Mouse (Mus musculus): ENCODE measurements around the gene Sys1.

The Sys1 gene

DNA sequence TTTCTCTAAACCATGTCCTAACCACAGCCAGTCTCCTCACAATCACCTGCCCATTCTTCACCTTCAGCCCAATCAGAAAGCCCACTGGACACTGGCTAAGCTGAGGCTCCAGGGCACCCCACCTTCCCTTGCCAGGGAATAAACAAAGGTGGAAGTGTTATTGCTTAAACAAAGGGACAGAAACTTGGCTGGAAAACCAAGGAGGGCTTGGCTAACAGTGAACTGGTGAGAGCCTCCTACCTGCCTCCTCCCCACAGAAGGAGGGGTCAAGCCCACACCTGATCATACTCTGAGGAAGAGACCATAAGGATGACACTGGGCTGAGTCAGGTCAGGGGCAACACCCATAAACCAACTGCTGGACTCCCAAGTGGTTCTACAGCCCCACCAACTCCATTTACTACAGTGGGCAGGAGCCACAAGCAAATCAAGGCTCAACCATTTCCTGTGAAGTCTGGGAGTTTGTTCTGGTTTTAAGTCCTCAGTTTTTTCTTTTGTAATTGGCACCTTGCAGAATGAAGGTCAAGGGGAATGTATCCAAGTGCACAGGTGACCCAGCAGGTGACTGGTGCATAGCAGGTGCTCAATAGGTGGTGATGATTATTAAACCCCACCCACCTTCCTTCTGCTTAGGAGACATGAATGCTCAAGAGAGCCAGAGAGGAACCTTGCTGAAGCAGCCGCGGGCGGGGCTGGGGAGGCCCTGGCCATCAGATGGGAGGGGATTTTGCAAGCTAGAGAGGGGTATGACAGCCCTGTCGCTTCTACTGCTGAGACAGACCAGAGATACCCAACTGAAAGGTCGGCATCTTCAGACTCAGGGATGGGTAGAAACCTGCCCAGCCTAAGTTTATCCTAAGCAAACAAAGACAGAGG, 21.3 kb upstream of the Sys1 start:
- no peak for DNase-seq

DNA sequence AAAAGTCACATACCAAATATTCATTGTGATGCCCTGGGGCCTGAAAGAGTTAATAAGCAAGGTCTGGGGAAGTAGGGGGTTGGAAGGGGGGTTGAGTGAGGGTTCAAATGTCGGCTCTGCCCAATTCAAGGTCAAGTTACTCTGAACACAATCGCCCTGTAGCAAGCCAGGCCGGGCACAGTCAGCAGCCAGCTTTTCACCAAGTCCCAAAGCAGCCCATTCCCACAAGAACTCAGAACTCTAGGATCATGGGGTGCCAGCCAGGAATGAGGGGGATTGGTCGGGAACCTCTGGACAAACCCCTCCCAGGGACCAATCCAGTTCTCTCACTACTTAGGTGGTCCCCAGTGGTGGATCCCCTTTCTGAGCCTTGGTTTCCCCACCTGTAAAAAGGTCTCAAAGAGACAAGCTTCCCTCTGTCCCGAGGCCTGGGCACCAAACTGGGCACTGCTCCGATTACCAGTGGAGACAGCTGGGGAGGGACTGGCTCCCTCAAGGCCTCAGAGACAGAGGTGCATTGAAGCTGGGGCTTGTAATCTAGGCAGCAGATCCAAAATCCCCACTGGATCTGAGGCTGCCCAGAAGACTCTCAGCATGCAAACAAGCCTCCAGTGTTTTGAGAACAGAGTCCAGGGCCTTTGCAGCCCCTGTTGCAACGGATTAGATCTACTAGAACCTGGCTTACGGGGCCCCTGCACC, 20.4 kb upstream of the Sys1 start:
- no peak for DNase-seq

DNA sequence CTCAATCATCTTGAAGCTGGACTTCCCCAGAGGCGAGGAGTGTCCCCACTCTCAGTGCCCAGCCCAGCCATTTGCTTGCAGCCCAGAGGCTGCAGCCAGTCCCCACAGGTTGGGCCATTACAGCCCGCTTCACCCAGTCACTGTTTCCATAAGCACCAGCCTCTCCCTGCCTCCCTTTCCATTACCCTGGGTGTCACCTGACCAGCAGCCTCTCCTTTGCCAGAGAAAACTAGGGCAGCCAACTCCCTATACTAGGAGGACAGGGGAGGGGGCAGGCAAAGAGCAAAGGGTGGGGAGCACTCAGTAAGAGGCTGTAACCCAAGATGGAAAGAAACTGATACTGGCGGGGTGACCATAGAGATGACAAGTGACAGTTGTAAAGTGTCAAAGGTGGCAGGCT, 19.8 kb upstream of the Sys1 start:
- DNase-seq = no peak

DNA sequence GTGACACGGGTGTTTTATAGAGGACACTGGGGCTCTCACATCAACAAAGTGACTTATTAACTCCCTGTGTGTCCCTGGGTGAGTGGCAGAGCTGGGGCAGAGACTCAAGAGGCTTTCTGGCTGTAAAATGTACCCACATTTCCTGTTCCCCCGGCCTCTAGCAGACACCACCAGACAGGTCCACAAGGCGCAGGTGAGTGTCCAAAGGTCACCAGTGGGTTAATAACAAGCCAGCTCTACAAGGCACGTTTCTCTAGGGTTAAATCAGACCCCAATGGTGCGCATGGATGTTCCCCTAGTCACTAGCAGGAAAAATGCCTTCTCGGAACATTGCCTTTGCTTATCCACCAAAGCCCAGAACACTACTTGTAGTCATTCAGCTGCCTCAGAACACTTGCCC, 19.1 kb upstream of the Sys1 start:
- DNase-seq = no peak

DNA sequence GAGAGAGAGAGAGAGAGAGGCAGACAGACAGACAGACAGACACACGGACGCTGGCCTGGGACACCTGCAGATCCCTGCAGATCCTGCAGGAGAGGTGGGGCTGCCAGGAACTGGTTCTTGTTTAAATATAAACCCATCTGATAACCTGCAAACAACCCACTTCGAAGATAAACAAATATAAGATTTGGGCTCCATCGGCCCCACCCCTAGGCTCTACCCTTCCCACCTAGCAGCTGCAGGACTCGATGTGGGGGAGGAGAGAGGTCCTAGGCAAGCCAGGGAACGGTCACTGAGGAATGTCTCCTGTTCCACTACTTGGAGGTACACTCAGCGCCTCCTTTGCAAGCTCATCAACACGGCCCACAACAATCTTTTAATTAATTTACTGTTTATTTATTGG, 18.5 kb upstream of the Sys1 start:
- no peak for DNase-seq

DNA sequence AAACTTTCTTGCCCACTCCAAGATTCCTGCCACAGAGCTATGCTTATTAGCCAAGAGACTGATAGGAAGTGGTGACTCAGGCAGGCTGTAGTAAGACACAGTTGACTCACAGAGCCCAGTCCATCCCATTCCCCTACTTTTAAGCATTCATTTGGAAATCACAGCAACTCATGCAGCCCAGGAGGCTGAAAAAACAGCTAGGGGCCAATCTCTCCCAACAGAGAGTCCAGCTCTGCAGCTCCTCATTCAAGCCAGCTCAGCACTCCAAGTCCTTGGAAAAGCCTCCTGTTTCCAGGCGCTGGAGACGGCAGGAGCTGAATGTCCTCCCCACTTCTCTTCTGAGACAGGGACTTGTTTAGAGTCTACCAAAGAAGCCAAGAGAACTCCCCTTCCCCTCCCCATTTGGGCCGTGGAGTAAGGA, 17.8 kb upstream of the Sys1 start:
- no peak for DNase-seq

DNA sequence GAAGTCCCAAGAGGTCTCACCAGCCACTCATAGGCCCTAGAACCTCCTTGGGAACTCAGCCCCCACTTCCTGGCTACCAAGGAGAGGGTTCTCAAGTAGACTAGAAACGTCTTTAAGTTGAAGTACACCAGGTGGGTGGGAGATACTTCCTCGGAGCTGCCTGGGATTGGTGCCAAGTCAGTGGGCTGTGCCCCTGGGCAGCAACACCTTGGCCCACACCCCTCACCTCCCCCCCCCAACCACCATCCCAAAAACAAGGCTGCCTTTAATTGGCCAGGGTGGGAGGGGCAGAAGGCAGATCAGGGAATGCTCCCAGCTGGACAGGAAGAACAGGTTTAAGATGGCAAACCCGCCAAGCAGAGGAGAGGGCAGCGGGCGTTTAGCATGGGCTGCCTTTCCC, 16.4 kb upstream of the Sys1 start:
- DNase-seq = no peak

DNA sequence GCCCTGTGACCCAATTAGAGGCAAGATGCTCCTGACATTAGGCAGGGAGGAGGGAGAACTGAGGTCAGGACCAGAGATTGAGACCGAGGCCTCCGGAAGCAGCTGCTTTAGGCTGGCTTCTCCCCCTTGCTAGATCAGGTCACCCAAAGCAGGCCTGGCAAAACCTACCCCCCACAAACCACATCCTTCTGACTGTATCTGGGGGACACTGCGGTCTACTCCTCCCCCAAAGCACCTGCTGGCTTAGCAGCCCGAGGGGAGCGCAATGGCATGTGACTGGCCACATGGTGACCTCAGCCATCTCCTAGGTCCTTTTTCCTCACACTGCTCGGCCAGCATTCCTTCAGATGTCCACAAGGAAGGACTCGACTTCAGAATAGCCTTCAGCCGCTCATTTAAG, 15.6 kb upstream of the Sys1 start:
- no peak for DNase-seq

DNA sequence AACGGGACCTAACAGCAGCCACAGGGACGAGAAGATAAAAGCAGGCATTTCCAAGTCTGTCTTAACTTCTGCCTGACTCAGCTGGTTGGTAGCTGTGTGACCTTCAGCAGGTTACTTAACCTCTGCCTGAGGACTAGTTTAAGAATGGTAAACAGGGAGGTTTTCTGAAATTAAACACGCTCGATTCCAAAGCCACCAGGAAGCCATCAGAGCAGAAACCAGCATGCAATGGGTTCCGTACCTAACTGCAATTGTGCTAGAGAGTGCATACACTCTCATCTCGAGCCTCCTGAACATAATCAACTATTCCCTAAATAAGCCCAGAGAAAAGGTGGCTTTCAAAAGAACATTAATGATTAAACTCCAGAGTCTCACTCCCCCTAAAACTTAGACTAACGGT, 15.0 kb upstream of the Sys1 start:
- no peak for DNase-seq

DNA sequence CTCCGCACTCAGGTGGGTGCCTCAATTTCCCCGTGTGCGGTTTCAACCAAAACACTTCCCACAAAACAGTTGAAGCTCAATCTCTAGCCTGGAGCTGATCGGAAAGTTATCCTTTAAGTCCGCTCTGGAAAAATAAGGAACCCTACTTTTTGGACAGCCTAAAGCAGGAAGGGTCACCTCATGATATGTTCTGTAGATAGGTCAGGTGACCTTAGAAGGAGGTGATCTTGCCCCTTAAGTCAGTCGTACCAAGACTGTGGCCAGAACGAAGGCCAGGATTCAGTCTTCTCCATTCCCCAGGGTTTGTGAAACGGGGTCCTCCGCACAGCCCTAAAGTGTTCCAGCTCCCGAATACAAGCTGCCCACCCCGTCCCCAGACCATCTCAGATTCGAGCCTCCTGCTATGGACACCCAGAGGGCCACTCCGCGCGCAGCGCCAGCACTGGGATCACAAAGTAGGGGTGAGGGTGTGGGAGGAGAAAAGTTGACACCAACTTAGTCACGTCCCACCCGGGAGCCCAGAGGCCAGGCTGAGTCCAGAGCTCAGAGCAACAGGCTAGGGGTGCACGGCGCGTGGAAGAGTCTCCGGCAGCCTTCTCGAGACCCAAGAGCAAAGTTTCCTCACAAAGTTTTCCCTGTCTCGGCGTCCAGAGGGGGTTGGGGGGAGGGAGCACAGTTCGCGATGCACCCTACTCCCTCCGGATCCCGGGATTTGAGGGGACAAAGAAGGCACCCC, 14.3 kb upstream of the Sys1 start:
- DNase-seq = no peak

DNA sequence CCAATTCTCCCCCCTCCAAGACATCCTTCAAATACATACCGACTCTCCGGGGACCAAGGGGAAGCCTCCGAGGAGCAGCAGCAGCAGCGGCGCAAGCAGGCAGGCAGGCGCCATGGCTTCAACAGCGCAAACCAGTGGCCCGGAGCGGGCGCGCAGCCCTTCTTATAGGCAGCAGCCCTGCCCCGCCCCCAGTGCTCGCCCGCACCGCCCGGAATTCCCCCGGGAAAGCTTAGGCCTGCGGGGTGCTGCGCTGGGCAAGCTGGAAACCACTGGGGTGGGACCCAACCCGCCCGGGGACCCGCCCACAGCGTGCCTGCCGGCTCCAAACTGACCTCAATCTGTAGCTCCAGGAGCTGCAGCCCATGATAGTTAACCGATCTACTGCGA, 13.7 kb upstream of the Sys1 start:
- no peak for DNase-seq

DNA sequence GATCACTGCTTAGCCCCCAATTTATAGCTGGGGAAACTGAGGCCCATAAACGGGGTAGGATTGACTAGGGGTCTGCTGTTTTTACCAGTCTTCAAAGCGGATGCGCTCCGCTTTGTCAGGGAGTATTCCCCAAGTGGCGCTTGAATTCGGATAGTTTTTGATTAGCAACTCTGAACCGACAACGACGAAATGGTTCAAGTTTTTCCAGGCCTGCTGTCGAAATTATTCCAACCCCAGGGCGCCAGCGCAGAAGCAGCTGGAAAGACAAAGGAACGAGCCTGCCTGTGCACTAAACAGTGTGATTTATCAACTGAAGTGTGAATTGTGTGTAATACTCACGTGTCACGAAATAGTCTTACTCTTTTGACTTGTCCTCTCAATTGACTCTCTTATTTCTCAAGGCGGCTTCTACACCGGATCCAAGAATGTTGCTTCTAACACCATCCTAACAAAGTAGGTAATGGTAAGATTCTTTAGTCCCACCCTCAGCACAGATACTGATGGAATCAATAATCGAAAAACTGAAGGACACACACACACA, 13.2 kb upstream of the Sys1 start, which contains the start of gene Sdc4:
Gene Sdc4 (minus strand): TSS at position 428 of the 541 bp plus-strand sequence.
- no peak for DNase-seq

DNA sequence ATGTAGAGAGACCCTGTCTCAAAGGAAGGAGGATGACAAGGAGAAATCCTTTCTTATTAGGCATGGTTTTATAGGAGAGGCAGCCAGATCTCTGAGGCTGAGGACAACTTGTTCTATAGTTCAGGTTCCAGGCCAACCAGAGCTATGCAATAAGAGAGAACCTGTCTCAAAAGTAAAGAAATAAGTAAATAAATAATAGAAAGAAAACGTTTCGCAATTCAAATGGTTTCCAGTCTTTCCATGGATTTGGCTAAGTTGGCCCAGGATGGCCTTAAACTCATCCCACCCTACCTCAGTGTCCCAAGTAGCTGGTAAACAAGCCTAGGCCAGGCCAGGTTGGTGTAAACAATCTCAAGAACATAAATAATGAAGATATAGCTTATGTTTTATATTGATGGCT, 12.1 kb upstream of the Sys1 start:
- no peak for DNase-seq

DNA sequence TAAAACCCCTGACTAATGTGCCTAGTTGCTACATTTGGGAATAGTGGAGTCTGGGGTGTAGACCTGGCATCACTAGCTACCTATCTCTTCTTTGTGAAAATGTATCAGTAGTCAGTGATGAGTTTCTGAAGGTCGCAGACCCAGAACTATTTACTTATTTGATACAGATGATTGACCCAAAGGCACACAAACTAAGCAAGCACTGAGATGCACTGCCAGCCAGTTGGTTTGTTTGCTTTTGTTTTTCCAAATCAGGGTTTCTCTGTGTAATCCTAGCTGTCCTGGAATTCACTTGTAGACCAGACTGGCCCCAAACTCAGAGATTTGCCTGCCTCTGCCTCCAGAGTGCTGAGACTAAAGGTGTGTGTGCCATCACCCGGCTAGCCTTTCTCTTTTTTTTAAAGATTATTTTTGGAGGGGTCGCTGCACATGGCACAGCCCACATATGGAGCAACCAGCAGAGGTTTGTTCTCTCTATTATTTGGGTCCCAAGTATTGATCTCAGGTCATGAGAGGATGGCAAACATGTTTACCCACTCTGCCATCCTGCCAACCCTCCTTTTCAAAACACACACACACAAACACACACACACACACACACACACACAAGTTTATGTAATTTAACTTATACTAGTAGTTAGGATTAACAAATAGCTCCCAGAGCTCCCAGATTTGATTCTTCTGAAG, 11.2 kb upstream of the Sys1 start:
- no peak for DNase-seq

DNA sequence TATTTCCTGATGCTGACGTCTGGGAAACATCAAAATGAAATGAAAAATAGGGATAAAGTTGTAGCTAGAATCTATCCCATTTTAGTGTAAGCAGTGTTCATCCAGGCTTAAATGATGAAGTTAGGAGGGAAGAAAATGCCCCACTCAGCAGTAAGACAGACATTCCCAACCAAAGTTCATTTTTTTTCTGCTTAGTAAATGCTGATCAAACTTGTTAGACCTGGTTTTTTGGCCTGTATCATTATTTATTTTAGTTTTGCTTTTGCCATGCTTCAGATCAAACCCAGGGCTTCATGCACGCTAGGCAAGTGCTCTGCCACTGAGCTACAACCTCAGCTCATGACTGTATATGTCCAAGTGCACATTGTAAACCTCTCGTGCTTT, 10.7 kb upstream of the Sys1 start:
- DNase-seq = no peak

DNA sequence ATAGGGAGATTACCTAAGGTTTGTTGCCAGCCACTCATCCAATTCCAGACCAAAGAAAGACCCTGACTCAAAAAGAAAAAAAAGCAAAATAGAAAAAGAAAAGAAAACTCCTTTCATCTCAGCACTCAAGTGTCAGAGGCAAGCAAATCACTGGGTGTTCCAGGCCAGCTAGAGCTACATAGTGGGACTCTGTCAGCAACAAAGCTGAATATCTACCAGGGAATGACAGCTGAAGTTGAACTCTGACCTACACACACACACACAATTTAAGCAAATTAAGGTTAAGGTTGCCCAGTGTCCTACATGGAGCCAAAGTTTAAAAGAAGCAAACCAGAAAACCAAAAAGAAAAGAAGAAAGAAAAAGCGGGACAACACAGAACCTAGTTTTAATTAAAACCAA, 8.6 kb upstream of the Sys1 start:
- no peak for DNase-seq

DNA sequence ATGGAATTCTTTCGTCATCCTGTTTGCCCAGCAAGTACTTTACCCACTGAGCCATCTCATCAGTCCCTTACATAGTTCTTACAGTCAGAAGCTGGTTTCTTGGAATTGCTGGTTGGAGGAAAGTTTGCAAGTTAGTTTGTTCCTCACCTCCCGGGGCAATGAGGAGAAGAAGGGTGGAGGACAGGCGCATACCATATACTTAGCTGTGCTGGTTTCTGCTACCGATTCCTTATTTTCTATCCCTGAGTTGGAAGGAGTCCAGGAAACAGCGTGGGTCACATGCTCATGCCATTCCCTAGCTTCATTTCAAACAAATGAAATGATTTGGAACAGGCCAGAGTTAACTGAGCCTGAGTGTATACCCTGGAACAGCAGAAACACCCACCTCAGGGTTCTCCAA, 7.8 kb upstream of the Sys1 start:
- DNase-seq = no peak

DNA sequence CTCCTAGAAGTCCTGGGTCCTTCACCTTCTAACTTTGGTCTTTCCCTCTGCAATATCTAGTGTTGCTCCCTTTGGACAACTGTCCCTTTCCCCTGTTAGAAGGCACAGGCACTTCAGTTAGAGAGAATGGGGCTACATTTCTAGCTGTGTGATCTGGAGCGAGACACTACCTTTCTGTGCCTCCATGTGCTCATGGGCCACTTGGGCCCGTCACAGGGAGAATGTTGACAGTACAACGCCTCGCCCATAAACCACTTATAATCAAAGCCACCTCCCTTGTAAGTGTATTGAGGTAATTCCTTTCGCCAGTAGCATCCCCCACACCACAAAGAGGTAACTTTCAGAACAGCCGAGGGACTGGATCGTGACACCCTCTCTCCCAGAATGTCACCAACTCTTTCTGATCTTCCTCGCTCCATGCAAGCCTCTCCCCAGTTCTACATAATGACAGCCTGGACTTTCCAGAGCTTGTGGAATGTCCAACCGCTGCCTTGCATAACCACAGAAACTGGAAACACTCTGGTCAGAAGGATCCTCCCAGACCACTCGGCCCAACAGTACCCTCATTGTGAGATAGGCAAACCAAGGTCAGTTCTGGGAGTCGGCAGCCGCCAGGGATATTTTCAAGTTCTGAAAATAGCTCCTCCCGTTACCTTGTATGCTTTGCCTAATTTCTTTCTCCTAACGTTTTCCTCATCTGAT, 7.3 kb upstream of the Sys1 start:
- DNase-seq = no peak

DNA sequence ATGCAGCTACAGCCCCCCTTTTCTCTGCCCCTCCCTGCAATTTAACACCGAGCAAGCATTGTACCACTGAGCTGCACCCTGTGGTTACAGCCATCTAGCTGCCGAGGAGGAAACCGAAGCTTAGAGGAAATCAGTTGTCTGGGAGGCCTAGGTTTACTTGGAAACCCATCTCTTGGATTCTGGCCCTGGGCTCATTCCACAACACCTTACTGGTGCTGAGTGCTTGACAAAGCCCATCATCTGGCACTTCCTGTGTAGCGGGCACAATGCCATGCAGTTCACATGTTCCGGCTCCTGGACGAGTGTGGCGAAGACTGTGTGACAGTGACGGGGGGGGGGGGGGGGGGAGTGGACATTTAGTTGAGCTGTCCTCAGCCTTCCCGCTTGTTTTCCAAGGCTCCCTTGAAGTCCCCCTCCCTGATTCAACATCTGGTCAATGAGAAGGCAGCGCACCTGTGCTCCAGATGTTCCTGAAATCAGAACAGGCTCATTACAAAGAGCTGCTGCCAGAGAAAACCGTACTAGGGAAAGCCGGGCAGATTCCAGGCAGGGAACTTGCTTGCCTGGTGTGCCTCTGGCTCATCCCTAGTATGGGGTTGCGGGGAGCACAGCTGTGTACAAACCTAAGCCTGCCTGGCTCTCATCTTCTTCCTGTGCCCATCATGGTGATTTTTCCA, 4.6 kb upstream of the Sys1 start:
- no peak for DNase-seq

DNA sequence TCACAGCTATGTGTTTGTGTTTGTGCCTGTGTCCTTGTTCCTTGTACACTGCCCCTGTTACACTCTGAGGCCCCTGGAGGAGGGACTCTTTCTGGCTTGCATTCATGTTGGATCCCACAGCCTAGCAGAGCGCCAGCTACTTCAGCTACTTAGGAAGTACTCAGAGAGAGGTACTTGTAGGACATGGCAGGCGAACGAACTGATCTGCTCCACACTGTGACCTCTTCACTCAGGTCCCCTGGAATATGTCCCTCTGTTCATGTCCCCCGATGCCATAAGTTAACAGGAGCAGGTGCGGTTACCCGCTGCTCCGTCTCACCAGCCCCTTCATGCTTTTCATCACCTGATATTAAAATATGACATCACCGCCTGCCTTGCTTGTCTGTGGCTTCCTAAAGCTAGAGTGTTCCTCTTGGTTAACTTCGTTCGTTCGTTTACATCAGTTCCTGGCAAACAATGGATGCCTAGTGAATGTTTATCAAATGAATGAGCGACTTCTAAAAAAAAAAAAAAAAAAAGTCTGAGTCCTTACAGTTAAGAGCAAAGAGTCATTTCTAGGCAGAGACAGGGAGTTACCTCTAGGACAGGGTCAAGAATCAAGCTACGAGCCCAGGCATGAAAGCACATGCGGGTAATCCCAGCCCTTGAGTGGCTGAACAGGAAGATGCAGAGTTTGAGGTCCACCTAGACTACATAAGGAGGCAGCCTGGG, 3.6 kb upstream of the Sys1 start:
- no peak for DNase-seq

DNA sequence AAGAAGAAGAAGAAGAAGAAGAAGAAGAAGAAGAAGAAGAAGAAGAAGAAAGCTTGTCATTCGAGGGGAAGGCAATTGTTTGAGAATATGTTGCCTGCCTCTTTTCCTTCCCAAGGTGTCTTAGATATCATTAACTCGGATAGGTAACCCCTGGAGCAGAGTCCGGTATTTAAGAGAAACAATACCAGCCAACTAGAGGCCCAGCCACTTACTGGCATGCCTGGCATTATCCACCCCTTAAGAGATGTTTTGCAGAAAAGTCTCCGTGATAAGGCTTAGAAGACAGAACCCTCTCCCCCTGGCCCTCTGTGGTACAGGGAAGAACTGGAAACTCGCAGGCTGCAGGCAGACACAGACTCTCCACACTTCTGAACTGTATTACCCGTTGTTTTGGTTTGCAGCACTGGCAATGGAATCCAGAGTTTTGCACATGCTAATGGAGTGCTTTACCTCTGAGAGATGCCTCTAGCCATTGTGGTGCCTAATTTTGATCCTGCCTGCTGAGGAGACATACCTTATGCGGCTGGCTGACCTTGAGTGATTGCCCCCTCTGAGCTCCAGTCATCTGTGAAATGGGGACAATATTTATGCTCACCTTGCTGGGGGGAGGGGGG, 2.8 kb upstream of the Sys1 start:
- DNase-seq = no peak

Measured in cerebellum, adult 11-12 months (tissue).